Mouse (Mus musculus): ENCODE data around the gene Tnfaip8l3. TPM values are rescaled to one million over a fixed set of nuclear protein-coding genes. Genes with fewer than 3 reads are reported as not detected.

Tnfaip8l3 gene
- 0.39 and 0.42 TPM in 2 replicates for polyA plus RNA-seq (2014; fragmentation: Nextera tagmentation; extraction: Ambion mirVana)

- peaks cover 4 to 7% of the 10 kb centered on the region in 2 experiments for H3K4me1 ChIP-seq (ENCODE audit: control insufficient read depth in 2 of 2, insufficient read depth in 2 of 2, low read length in 2 of 2)
- peak within 1 kb of the TSS; percentile 47 to 48 for H3K4me3 ChIP-seq (ENCODE audit: control insufficient read depth in 1 of 2, insufficient read depth in 1 of 2, low read depth in 1 of 2, low read length in 2 of 2)
- WGBS, result under 1% methylated on average over 27 of the region's 35 CpGs
- H3K9ac ChIP-seq (ENCODE audit: low read length), result peak within 1 kb of the TSS; percentile 45
- peaks cover 32% of the 10 kb centered on the region for H3K27me3 ChIP-seq (ENCODE audit: control insufficient read depth, insufficient read depth, low read length)
- peak within 1 kb of the TSS; percentile 97 for H3K4me2 ChIP-seq (ENCODE audit: low read length)
- no peak within 1 kb of the TSS for H3K27ac ChIP-seq (replicated peaks in 1 of 2; ENCODE audit: control insufficient read depth in 1 of 2, insufficient read depth in 1 of 2, low read depth in 2 of 2, low read length in 2 of 2)
- peak; percentile 75 for ATAC-seq (ENCODE audit: insufficient number of reproducible peaks, insufficient read depth, low FRiP score, low read depth)
- no peaks in the 10 kb centered on the region for H3K9me3 ChIP-seq (ENCODE audit: control insufficient read depth, low read length)
- H3K36me3 ChIP-seq (ENCODE audit: control insufficient read depth, insufficient read depth, low read length), result no peaks in the 10 kb centered on the region
Observed at GRCm38 (mm10) chr9:54068032-54068649, at the start of gene Tnfaip8l3. TSS of gene Tnfaip8l3 (minus strand) at chr9:54068388.

- no peaks in the 10 kb centered on the region for H3K4me1 ChIP-seq (ENCODE audit: control insufficient read depth in 2 of 2, insufficient read depth in 2 of 2, low read length in 2 of 2)
- H3K27me3 ChIP-seq (ENCODE audit: control insufficient read depth, insufficient read depth, low read length), result no peaks in the 10 kb centered on the region
- no peak overlapping the region for H3K4me3 ChIP-seq (ENCODE audit: control insufficient read depth in 1 of 2, insufficient read depth in 1 of 2, low read depth in 1 of 2, low read length in 2 of 2)
- peaks cover 7% of the 10 kb centered on the region for H3K9me3 ChIP-seq (ENCODE audit: control insufficient read depth, low read length)
- H3K4me2 ChIP-seq (ENCODE audit: low read length), result no peak overlapping the region
- no peaks in the 10 kb centered on the region for H3K36me3 ChIP-seq (ENCODE audit: control insufficient read depth, insufficient read depth, low read length)
- H3K27ac ChIP-seq (replicated peaks in 1 of 2; ENCODE audit: control insufficient read depth in 1 of 2, insufficient read depth in 1 of 2, low read depth in 2 of 2, low read length in 2 of 2), result no peak overlapping the region
- ATAC-seq (ENCODE audit: insufficient number of reproducible peaks, insufficient read depth, low FRiP score, low read depth), result no peak
- H3K9ac ChIP-seq (ENCODE audit: low read length), result no peak overlapping the region
Observed at GRCm38 (mm10) chr9:54112726-54113125, 44.5 kb upstream of the Tnfaip8l3 start.

GRCm38 (mm10) chr9:54098636-54099035 lies 30.4 kb upstream of the Tnfaip8l3 start:
- no peak overlapping the region for H3K4me2 ChIP-seq (ENCODE audit: low read length)
- H3K4me3 ChIP-seq (ENCODE audit: control insufficient read depth in 1 of 2, insufficient read depth in 1 of 2, low read depth in 1 of 2, low read length in 2 of 2), result no peak overlapping the region
- no peak for ATAC-seq (ENCODE audit: insufficient number of reproducible peaks, insufficient read depth, low FRiP score, low read depth)
- no peak overlapping the region for H3K9ac ChIP-seq (ENCODE audit: low read length)
- no peak overlapping the region for H3K27ac ChIP-seq (replicated peaks in 1 of 2; ENCODE audit: control insufficient read depth in 1 of 2, insufficient read depth in 1 of 2, low read depth in 2 of 2, low read length in 2 of 2)
- no peaks in the 10 kb centered on the region for H3K36me3 ChIP-seq (ENCODE audit: control insufficient read depth, insufficient read depth, low read length)
- H3K27me3 ChIP-seq (ENCODE audit: control insufficient read depth, insufficient read depth, low read length), result no peaks in the 10 kb centered on the region
- H3K9me3 ChIP-seq (ENCODE audit: control insufficient read depth, low read length), result 0 out of 2 replicates have a peak, but pooled peaks cover 4% of the 10 kb centered on the region
- no peaks in the 10 kb centered on the region for H3K4me1 ChIP-seq (ENCODE audit: control insufficient read depth in 2 of 2, insufficient read depth in 2 of 2, low read length in 2 of 2)

GRCm38 (mm10) chr9:54097091-54097490 lies 28.9 kb upstream of the Tnfaip8l3 start:
- no peak overlapping the region for H3K4me2 ChIP-seq (ENCODE audit: low read length)
- ATAC-seq (ENCODE audit: insufficient number of reproducible peaks, insufficient read depth, low FRiP score, low read depth), result no peak
- H3K36me3 ChIP-seq (ENCODE audit: control insufficient read depth, insufficient read depth, low read length), result no peaks in the 10 kb centered on the region
- H3K27ac ChIP-seq (replicated peaks in 1 of 2; ENCODE audit: control insufficient read depth in 1 of 2, insufficient read depth in 1 of 2, low read depth in 2 of 2, low read length in 2 of 2), result no peak overlapping the region
- H3K27me3 ChIP-seq (ENCODE audit: control insufficient read depth, insufficient read depth, low read length), result no peaks in the 10 kb centered on the region
- 71% methylated on average over 6 of the region's 6 CpGs for WGBS
- no peaks in the 10 kb centered on the region for H3K4me1 ChIP-seq (ENCODE audit: control insufficient read depth in 2 of 2, insufficient read depth in 2 of 2, low read length in 2 of 2)
- 0 out of 2 replicates have a peak, but pooled peaks cover under 1% of the 10 kb centered on the region for H3K9me3 ChIP-seq (ENCODE audit: control insufficient read depth, low read length)
- H3K9ac ChIP-seq (ENCODE audit: low read length), result no peak overlapping the region
- H3K4me3 ChIP-seq (ENCODE audit: control insufficient read depth in 1 of 2, insufficient read depth in 1 of 2, low read depth in 1 of 2, low read length in 2 of 2), result no peak overlapping the region

DNA sequence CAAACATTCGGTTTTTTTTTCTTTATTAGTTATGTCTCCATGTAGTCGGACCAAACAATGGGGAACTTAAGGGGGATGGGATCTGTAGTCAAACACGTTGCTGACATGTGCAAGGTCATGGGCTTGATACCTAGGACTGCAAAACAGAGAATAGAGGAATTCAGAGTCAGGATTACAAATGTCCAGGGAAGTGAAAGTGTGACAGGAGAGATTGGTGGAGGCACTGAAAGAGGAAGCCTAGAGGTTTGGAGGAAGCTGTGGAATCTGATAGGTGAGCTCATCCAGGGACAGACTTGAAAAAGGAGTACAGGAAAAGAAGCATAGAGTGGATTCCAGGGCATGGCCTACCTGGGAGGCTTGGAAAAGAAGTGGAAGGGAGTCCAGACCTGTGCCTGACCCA lies 16.1 kb upstream of the Tnfaip8l3 start:
- Histone ChIP-seq H3K27ac (replicated peaks in 1 of 2; ENCODE audit: control insufficient read depth in 1 of 2, insufficient read depth in 1 of 2, low read depth in 2 of 2, low read length in 2 of 2) (no peak overlapping the region), H3K4me1 (ENCODE audit: control insufficient read depth in 2 of 2, insufficient read depth in 2 of 2, low read length in 2 of 2) (no peaks in the 10 kb centered on the region), H3K9ac (ENCODE audit: low read length) (no peak overlapping the region), H3K4me3 (ENCODE audit: control insufficient read depth in 1 of 2, insufficient read depth in 1 of 2, low read depth in 1 of 2, low read length in 2 of 2) (no peak overlapping the region), H3K36me3 (ENCODE audit: control insufficient read depth, insufficient read depth, low read length) (no peaks in the 10 kb centered on the region), H3K4me2 (ENCODE audit: low read length) (no peak overlapping the region), H3K9me3 (ENCODE audit: control insufficient read depth, low read length) (no peaks in the 10 kb centered on the region), H3K27me3 (ENCODE audit: control insufficient read depth, insufficient read depth, low read length) (no peaks in the 10 kb centered on the region)
- ATAC-seq (ENCODE audit: insufficient number of reproducible peaks, insufficient read depth, low FRiP score, low read depth), result no peak
- WGBS, result 63% methylated on average over 3 of the region's 3 CpGs

DNA sequence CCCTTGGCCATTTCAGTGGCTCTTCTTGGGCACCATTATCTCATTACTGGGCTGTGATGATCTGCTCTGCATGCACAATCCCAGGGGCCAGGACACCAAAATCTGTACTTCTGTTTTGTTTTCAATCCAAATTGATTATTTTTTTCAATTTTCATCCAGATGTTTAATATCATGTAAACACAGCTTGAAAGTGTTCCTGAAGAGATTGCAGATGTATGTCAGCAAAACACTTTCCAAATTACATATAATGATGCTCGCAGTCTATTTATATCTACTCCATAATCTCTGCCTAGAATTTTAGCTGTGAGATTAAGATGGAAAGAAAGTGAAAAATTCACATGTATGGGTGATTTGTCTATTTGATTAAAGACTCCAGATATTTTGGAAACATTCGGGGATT lies 9.6 kb upstream of the Tnfaip8l3 start:
- Histone ChIP-seq H3K4me2 (ENCODE audit: low read length) (no peak overlapping the region), H3K27me3 (ENCODE audit: control insufficient read depth, insufficient read depth, low read length) (no peaks in the 10 kb centered on the region), H3K9me3 (ENCODE audit: control insufficient read depth, low read length) (no peaks in the 10 kb centered on the region), H3K36me3 (ENCODE audit: control insufficient read depth, insufficient read depth, low read length) (no peaks in the 10 kb centered on the region), H3K9ac (ENCODE audit: low read length) (no peak overlapping the region), H3K4me1 (ENCODE audit: control insufficient read depth in 2 of 2, insufficient read depth in 2 of 2, low read length in 2 of 2) (no peaks in the 10 kb centered on the region), H3K4me3 (ENCODE audit: control insufficient read depth in 1 of 2, insufficient read depth in 1 of 2, low read depth in 1 of 2, low read length in 2 of 2) (no peak overlapping the region), H3K27ac (replicated peaks in 1 of 2; ENCODE audit: control insufficient read depth in 1 of 2, insufficient read depth in 1 of 2, low read depth in 2 of 2, low read length in 2 of 2) (no peak overlapping the region)
- ATAC-seq (ENCODE audit: insufficient number of reproducible peaks, insufficient read depth, low FRiP score, low read depth), result no peak
- WGBS, result 68% methylated on average over 2 of the region's 2 CpGs

GRCm38 (mm10) chr9:54074901-54075300 lies 6.7 kb upstream of the Tnfaip8l3 start:
- no peaks in the 10 kb centered on the region; the same call in 1 of the 2 replicates for H3K27me3 ChIP-seq (ENCODE audit: control insufficient read depth, insufficient read depth, low read length)
- no peak for ATAC-seq (ENCODE audit: insufficient number of reproducible peaks, insufficient read depth, low FRiP score, low read depth)
- no peaks in the 10 kb centered on the region for H3K36me3 ChIP-seq (ENCODE audit: control insufficient read depth, insufficient read depth, low read length)
- no peak overlapping the region for H3K27ac ChIP-seq (replicated peaks in 1 of 2; ENCODE audit: control insufficient read depth in 1 of 2, insufficient read depth in 1 of 2, low read depth in 2 of 2, low read length in 2 of 2)
- H3K4me3 ChIP-seq (ENCODE audit: control insufficient read depth in 1 of 2, insufficient read depth in 1 of 2, low read depth in 1 of 2, low read length in 2 of 2), result no peak overlapping the region
- H3K4me2 ChIP-seq (ENCODE audit: low read length), result no peak overlapping the region
- WGBS, result 75% methylated on average over 3 of the region's 3 CpGs
- no peaks in the 10 kb centered on the region for H3K9me3 ChIP-seq (ENCODE audit: control insufficient read depth, low read length)
- no peaks in the 10 kb centered on the region for H3K4me1 ChIP-seq (ENCODE audit: control insufficient read depth in 2 of 2, insufficient read depth in 2 of 2, low read length in 2 of 2)
- no peak overlapping the region for H3K9ac ChIP-seq (ENCODE audit: low read length)

DNA sequence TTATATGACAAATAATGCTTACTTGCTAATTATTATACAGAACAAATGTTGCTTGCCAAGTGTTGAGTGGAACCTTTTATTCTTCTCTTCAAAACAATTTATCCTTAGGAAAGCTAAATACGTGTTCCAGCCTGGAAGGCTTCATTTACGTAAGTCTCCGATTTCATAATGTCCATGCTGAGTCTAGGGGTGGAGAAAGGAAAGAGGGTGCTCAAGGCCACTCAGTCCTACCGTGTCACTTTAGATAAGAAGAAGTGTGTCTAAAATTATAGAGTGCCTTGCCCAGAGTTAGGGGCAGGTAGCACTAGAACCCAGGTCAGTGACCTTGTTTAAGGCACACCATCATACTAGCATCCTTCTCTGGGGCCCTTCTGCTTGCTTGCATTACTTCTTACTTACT lies 5.5 kb upstream of the Tnfaip8l3 start:
- H3K27ac ChIP-seq (replicated peaks in 1 of 2; ENCODE audit: control insufficient read depth in 1 of 2, insufficient read depth in 1 of 2, low read depth in 2 of 2, low read length in 2 of 2), result no peak overlapping the region
- H3K4me2 ChIP-seq (ENCODE audit: low read length), result no peak overlapping the region
- 66% methylated on average over 4 of the region's 4 CpGs for WGBS

More for the DNA sequence above, 5.5 kb upstream of the Tnfaip8l3 start:
- no peaks in the 10 kb centered on the region for H3K36me3 ChIP-seq (ENCODE audit: control insufficient read depth, insufficient read depth, low read length)
- no peaks in the 10 kb centered on the region for H3K9me3 ChIP-seq (ENCODE audit: control insufficient read depth, low read length)
- no peak for ATAC-seq (ENCODE audit: insufficient number of reproducible peaks, insufficient read depth, low FRiP score, low read depth)
- peaks cover under 1% of the 10 kb centered on the region; the same call in 1 of the 2 replicates for H3K27me3 ChIP-seq (ENCODE audit: control insufficient read depth, insufficient read depth, low read length)
- no peak overlapping the region for H3K9ac ChIP-seq (ENCODE audit: low read length)
- H3K4me1 ChIP-seq (ENCODE audit: control insufficient read depth in 2 of 2, insufficient read depth in 2 of 2, low read length in 2 of 2), result peaks cover 4% of the 10 kb centered on the region in 2 experiments
- no peak overlapping the region for H3K4me3 ChIP-seq (ENCODE audit: control insufficient read depth in 1 of 2, insufficient read depth in 1 of 2, low read depth in 1 of 2, low read length in 2 of 2)

Data from heart, embryonic 14.5 days (tissue).